In genomic region chr10:95306824-95307552, GRCm38 (mm10) we compare ENCODE assay signal across 14 mouse cellular contexts. TPM values are rescaled to one million over a fixed set of nuclear protein-coding genes. Genes with fewer than 3 reads are reported as not detected.
DNase-seq lines count a peak whose midpoint lies in the region; ATAC-seq and TF ChIP-seq lines count a peak whose summit lies in the region.
"Had no signal": no experiment of that assay in that cellular context is flagged by ENCODE, and none has a peak within 500 bp of the region (broad histone marks: within the 10 kb centered on the region; RNA-seq: fewer than 3 reads in every experiment).

No protein-coding gene starts in this region.

- H3K27me3 ChIP-seq in heart, embryonic 13.5 days (replicated peaks) = no peaks in the 10 kb centered on the region
- H3K27me3 ChIP-seq in midbrain, embryonic 10.5 days (ENCODE audit: low read depth, poor library complexity, severe bottlenecking) = peaks cover 5% of the 10 kb centered on the region
- no peaks in the 10 kb centered on the region for H3K27me3 ChIP-seq in midbrain, postnatal 0 days (ENCODE audit: insufficient read depth, low read length)
- H3K27me3 ChIP-seq in embryonic facial prominence, embryonic 15.5 days = no peaks in the 10 kb centered on the region
- no peaks in the 10 kb centered on the region for H3K27me3 ChIP-seq in stomach, embryonic 14.5 days (ENCODE audit: control insufficient read depth, insufficient read depth, low read length)
- H3K27me3 ChIP-seq: hindbrain, embryonic 15.5 days had no signal

- WGBS in heart, embryonic 13.5 days = 46% methylated on average over 11 of the region's 11 CpGs
- WGBS in midbrain, embryonic 10.5 days = 66% methylated on average over 11 of the region's 11 CpGs
- 41% methylated on average over 11 of the region's 11 CpGs for WGBS in midbrain, postnatal 0 days
- 42% methylated on average over 11 of the region's 11 CpGs for WGBS in embryonic facial prominence, embryonic 15.5 days
- 17% methylated on average over 11 of the region's 11 CpGs for WGBS in stomach, embryonic 14.5 days

- H3K4me1 ChIP-seq in heart, embryonic 13.5 days = peaks cover 50% of the 10 kb centered on the region
- peaks cover 60% of the 10 kb centered on the region for H3K4me1 ChIP-seq in midbrain, embryonic 10.5 days
- H3K4me1 ChIP-seq in midbrain, postnatal 0 days (ENCODE audit: insufficient read depth, low read length) = no peaks in the 10 kb centered on the region
- H3K4me1 ChIP-seq in embryonic facial prominence, embryonic 15.5 days = peaks cover 14% of the 10 kb centered on the region
- peaks cover 11% of the 10 kb centered on the region; the same call in 1 of the 2 replicates for H3K4me1 ChIP-seq in stomach, embryonic 14.5 days (ENCODE audit: control insufficient read depth, insufficient read depth, low read length)

- H3K4me2 ChIP-seq in heart, embryonic 13.5 days = no peak overlapping the region
- no peak overlapping the region for H3K4me2 ChIP-seq in midbrain, postnatal 0 days (ENCODE audit: low read depth, low read length, poor library complexity, severe bottlenecking)
- H3K4me2 ChIP-seq in embryonic facial prominence, embryonic 15.5 days (replicated peaks) = no peak overlapping the region
- no peak overlapping the region for H3K4me2 ChIP-seq in stomach, embryonic 14.5 days (replicated peaks; ENCODE audit: low read depth, low read length)
- H3K4me2 ChIP-seq: hindbrain, embryonic 15.5 days had no signal

- no peak for ATAC-seq in heart, embryonic 13.5 days (ENCODE audit: extremely low read depth, insufficient number of reproducible peaks, low FRiP score, low TSS enrichment)
- ATAC-seq in midbrain, postnatal 0 days (ENCODE audit: low FRiP score) = no peak
- ATAC-seq in embryonic facial prominence, embryonic 15.5 days (ENCODE audit: insufficient number of reproducible peaks, low FRiP score, low TSS enrichment, low read depth) = no peak
- ATAC-seq in stomach, embryonic 14.5 days (ENCODE audit: insufficient number of reproducible peaks, insufficient read depth, low FRiP score, low read depth) = no peak

- no peaks in the 10 kb centered on the region for H3K9me3 ChIP-seq in heart, embryonic 13.5 days
- no peaks in the 10 kb centered on the region for H3K9me3 ChIP-seq in midbrain, embryonic 10.5 days (replicated peaks)
- no peaks in the 10 kb centered on the region for H3K9me3 ChIP-seq in midbrain, postnatal 0 days (ENCODE audit: low read length)
- H3K9me3 ChIP-seq in embryonic facial prominence, embryonic 15.5 days (replicated peaks) = no peaks in the 10 kb centered on the region
- H3K9me3 ChIP-seq in stomach, embryonic 14.5 days (ENCODE audit: control insufficient read depth, low read depth, low read length) = no peaks in the 10 kb centered on the region
- H3K9me3 ChIP-seq: hindbrain, embryonic 15.5 days had no signal

- DNase-seq in heart, adult 18-20 months = no peak
- no peak for DNase-seq in midbrain, embryonic 10.5 days (ENCODE audit: low spot score)
- no peak for DNase-seq in midbrain, postnatal 0 days (ENCODE audit: low spot score)
- no peak for DNase-seq in layer of hippocampus, adult 11-12 months (ENCODE audit: low spot score)
- DNase-seq in layer of hippocampus, adult 8-10 months (ENCODE audit: low spot score in 2 of 2) = no peak
- DNase-seq: adrenal gland, postnatal 25 days; gastrocnemius, postnatal 14 days; layer of hippocampus, adult 9-11 months; left cerebral cortex, postnatal 4 days; thymus, postnatal 36 days had no signal

- no peaks in the 10 kb centered on the region for H3K36me3 ChIP-seq in heart, embryonic 13.5 days
- H3K36me3 ChIP-seq in midbrain, embryonic 10.5 days = no peaks in the 10 kb centered on the region
- no peaks in the 10 kb centered on the region for H3K36me3 ChIP-seq in midbrain, postnatal 0 days (ENCODE audit: insufficient read depth, low read length)
- no peaks in the 10 kb centered on the region for H3K36me3 ChIP-seq in embryonic facial prominence, embryonic 15.5 days
- H3K36me3 ChIP-seq in stomach, embryonic 14.5 days (ENCODE audit: control insufficient read depth, insufficient read depth, low read length) = no peaks in the 10 kb centered on the region
- H3K36me3 ChIP-seq: hindbrain, embryonic 15.5 days had no signal

- TF ChIP-seq CTCF in midbrain, postnatal 0 days (IDR thresholded peaks at IDR 0.05) = no peak

- no peak overlapping the region for H3K4me3 ChIP-seq in heart, embryonic 13.5 days
- H3K4me3 ChIP-seq in midbrain, embryonic 10.5 days = no peak overlapping the region
- H3K4me3 ChIP-seq in midbrain, postnatal 0 days (ENCODE audit: low read depth, low read length) = no peak overlapping the region
- H3K4me3 ChIP-seq in embryonic facial prominence, embryonic 15.5 days (replicated peaks) = no peak overlapping the region
- H3K4me3 ChIP-seq in stomach, embryonic 14.5 days (ENCODE audit: low read depth, low read length) = no peak overlapping the region
- H3K4me3 ChIP-seq: hindbrain, embryonic 15.5 days had no signal

- H3K9ac ChIP-seq in heart, embryonic 13.5 days = peak overlapping the region; percentile 47
- no peak overlapping the region for H3K9ac ChIP-seq in midbrain, postnatal 0 days (replicated peaks; ENCODE audit: low read length, poor library complexity, severe bottlenecking)
- H3K9ac ChIP-seq in embryonic facial prominence, embryonic 15.5 days = no peak overlapping the region
- no peak overlapping the region for H3K9ac ChIP-seq in stomach, embryonic 14.5 days (replicated peaks; ENCODE audit: low read depth, low read length)
- H3K9ac ChIP-seq: hindbrain, embryonic 15.5 days had no signal

- no peak overlapping the region for H3K27ac ChIP-seq in heart, embryonic 13.5 days (replicated peaks)
- H3K27ac ChIP-seq in midbrain, embryonic 10.5 days (replicated peaks) = peak overlapping the region; percentile 63; the same call in 1 of the 2 replicates
- H3K27ac ChIP-seq in midbrain, postnatal 0 days (ENCODE audit: low read depth, low read length) = no peak overlapping the region
- peak overlapping the region; percentile 49 for H3K27ac ChIP-seq in embryonic facial prominence, embryonic 15.5 days (replicated peaks)
- peak overlapping the region; percentile 50 for H3K27ac ChIP-seq in stomach, embryonic 14.5 days (ENCODE audit: low read length)
- H3K27ac ChIP-seq: hindbrain, embryonic 15.5 days had no signal

RNA-seq across cellular contexts. Expression of gene Cradd, which starts 16.9 kb away (rescaled TPM):
- polyA plus RNA-seq in heart, embryonic 13.5 days (2015; fragmentation: Nextera tagmentation; extraction: Ambion mirVana) = 8.5 and 8.6 TPM in 2 replicates
- total RNA-seq in heart, adult 18-20 months (2021) = 1 to 10 TPM; 6.4 to 8.4 TPM
- 14.4 and 15.2 TPM in 2 replicates for polyA plus RNA-seq in midbrain, embryonic 10.5 days (2016; fragmentation: Nextera tagmentation; extraction: Ambion mirVana)
- 8.2 and 10.3 TPM in 2 replicates for total RNA-seq in midbrain, postnatal 0 days (2014; rRNA removed)
- polyA plus RNA-seq in midbrain, postnatal 0 days (2015; fragmentation: Nextera tagmentation; extraction: Ambion mirVana) = 9.2 and 11.5 TPM in 2 replicates
- 9.2 and 11.1 TPM in 2 replicates for polyA plus RNA-seq in embryonic facial prominence, embryonic 15.5 days (2015; fragmentation: Nextera tagmentation; extraction: Ambion mirVana)
- polyA plus RNA-seq in stomach, embryonic 14.5 days (2014; fragmentation: Nextera tagmentation; extraction: Ambion mirVana) = 13.0 and 15.4 TPM in 2 replicates
- total RNA-seq in layer of hippocampus, adult 8-10 months (2022) = 10 to 100 TPM in 1 of 4 experiments, 1 to 10 TPM in 3; 6.4 to 10.0 (median 8.0) TPM

Comparison
In these comparisons a context has a peak if more than half of its experiments do, and no peak if none do; other contexts are left out.
1. H3K27ac ChIP-seq: peak in midbrain, embryonic 10.5 days (single experiment), embryonic facial prominence, embryonic 15.5 days (single experiment) and stomach, embryonic 14.5 days (single experiment); none in heart, embryonic 13.5 days (single experiment) and midbrain, postnatal 0 days (single experiment).